Mouse (Mus musculus) yolk sac, embryonic 10.5 days (tissue): ENCODE measurements around the gene Jmjd8.
"Not testable (repeated sequence)": the region's sequence is repeated elsewhere in the genome, so short reads cannot be mapped to it uniquely, and the experiment has no call there.

Experiments
- DNase-seq: peaks from one replicate; pipeline ENCODE4 v3.0.0-alpha.2; 2017; ENCODE audit warnings: low spot score

Gene Jmjd8

GRCm38 (mm10) chr17:25861704-25862612 lies 33.3 kb downstream of the Jmjd8 start:
- no peak for DNase-seq

- no peak for DNase-seq
Measured at GRCm38 (mm10) chr17:25863681-25864080, 35.0 kb downstream of the Jmjd8 start.

DNA sequence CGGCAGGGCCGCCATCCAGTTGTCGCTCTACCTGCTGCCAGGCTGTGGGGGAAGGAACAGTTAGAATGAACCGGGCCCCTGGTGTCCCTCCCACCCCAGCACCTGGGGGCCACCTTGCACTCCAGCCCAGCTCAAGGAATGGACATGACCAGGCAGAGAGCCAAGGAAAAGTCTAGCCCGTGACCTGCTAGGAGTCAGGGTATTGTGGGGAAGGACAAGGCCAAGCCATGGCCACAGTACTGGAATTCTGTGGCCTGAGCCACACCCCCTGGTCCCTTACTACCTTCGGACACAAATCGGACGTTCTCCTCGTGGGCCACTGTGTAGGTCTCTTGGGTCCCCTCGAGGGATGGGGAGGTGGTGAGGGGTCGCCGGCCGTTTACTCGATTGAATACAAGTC lies 35.6 kb downstream of the Jmjd8 start:
- no peak for DNase-seq

DNA sequence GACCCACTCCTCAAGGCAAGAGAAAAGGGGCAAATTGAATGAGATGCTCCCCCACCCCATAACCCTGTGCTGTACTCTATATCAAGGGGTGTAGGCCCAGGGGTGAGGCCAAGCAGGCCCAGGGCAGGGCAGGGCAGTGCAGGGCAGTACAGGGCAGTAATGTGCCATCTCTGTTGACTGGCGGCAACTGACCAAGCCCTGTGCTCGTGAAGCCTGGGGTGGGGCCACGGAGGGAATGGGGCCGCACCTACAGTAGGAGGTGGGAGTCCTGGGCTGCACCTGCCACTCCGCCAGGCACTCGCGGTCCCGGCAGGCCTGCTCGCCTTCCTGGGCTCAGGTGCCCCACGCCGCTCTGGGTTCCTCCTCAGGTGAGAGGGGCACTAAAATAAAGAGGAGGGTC lies 36.6 kb downstream of the Jmjd8 start:
- no peak for DNase-seq

- no peak for DNase-seq
Measured at GRCm38 (mm10) chr17:25866172-25866571, 37.5 kb downstream of the Jmjd8 start.

GRCm38 (mm10) chr17:25867509-25867835 lies 38.8 kb downstream of the Jmjd8 start:
- DNase-seq, result no peak

- DNase-seq, result peak; percentile 74
Measured at GRCm38 (mm10) chr17:25867836-25868600, 39.4 kb downstream of the Jmjd8 start.

DNA sequence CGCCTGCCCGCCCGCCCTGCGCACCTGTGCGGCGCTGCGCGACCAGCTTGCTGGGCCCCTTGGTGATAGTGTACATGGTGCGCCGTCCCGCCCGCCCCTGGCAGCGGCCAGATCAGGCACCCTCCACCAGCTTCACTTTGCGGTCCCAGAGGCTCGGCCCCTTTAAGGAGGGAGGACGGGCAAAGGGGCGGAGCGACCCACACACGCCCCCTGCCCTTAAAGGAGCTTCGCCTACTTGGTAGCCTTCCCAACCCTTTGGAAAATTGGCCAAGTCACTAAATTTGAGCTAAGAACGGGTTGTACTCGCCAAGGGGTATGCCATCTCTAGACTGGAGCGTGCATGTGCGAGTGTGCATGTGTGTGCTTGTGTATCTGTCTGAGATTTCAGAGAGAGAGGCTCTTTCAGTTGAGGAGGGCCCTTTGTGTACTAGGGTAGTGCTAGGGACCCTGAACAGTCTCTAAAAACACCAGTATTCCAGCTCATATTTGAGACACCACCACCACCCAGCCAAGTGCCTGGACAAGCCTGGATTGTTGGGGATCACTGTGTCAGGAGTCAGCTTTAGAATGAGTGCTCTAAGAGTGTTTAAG lies 40.0 kb downstream of the Jmjd8 start, which contains the start of gene Mcrip2:
Gene Mcrip2 (minus strand): TSS at position 164 of the 591 bp plus-strand sequence.
- DNase-seq, result peak; percentile 85

- no peak for DNase-seq
Measured at GRCm38 (mm10) chr17:25869498-25869897, 40.8 kb downstream of the Jmjd8 start.

DNA sequence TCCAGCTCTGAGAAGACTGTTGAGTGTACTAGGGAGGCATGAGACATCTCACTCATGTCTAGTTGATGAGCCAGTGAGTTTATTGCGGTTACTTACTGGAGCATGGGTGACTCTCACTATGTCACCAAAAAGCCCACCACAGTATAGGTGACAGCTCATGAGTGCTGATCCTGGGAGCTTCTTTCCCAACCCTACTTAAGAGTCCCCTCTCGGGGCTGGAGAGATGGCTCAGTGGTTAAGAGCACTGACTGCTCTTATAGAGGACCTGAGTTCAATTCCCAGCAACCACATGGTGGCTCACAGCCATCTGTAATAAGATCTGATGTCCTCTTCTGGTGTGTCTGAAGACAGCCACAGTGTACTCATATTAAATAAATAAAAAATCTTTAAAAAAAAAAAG lies 41.3 kb downstream of the Jmjd8 start:
- DNase-seq, result no peak

GRCm38 (mm10) chr17:25871566-25871965 lies 42.9 kb downstream of the Jmjd8 start:
- DNase-seq, result not testable (repeated sequence)

- DNase-seq, result no peak
Measured at GRCm38 (mm10) chr17:25872676-25873075, 44.0 kb downstream of the Jmjd8 start.

- DNase-seq, result no peak
Measured at GRCm38 (mm10) chr17:25873405-25874147, 44.9 kb downstream of the Jmjd8 start.

DNA sequence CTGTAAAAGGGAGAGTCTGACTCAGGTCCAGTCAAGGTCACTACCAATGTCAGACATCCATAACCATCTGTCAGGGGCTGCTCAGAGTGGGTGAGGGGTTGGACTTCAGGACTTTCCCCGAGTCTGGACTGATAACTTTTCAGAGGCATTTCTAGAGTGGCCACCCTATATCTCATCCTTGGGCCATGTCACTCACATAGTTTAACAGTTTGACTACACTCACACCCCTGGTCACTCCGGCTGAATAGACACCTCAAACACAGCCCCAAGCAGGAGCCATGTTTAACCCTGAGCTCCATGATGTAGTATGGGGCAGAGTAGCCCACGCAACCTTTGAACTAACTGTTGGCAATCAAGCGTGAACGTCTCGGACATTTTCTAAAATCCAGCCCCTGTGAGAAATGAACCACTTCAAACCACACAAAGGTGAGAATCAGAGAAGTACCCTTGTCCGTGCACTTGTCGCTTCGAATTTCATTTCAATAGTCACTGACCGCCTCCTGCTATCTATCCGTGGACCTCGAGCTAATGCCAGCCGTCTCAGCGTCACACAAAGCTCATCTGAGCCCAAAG lies 45.6 kb downstream of the Jmjd8 start:
- DNase-seq, result no peak

DNA sequence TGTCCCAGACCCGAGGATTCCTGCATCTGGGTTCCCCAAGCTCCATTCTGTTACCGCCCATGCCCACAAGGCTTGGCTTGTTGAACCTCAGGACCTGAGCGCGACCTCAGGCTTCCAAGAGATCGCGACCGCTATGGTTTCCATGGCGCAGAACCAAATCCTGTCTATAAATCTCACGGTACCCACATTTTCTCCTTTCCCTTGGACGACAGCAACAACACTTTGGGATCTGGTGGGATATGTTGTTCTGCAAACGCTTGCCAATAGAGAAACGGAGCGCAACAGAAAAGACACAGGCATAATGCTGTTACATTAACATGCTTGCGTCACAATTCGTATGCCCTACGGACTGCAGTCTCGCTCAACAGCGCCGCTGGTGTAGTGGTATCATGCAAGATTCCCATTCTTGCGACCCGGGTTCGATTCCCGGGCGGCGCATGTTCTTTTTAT lies 46.1 kb downstream of the Jmjd8 start, which contains the start of gene Mettl26:
Gene Mettl26 (plus strand): TSS at position 354 of the 450 bp plus-strand sequence.
- DNase-seq, result peak; percentile 94

GRCm38 (mm10) chr17:25875171-25876136 lies 46.8 kb downstream of the Jmjd8 start:
- peak; percentile 92 for DNase-seq

GRCm38 (mm10) chr17:25876347-25876915 lies 47.8 kb downstream of the Jmjd8 start:
- DNase-seq, result peak; percentile 76

DNA sequence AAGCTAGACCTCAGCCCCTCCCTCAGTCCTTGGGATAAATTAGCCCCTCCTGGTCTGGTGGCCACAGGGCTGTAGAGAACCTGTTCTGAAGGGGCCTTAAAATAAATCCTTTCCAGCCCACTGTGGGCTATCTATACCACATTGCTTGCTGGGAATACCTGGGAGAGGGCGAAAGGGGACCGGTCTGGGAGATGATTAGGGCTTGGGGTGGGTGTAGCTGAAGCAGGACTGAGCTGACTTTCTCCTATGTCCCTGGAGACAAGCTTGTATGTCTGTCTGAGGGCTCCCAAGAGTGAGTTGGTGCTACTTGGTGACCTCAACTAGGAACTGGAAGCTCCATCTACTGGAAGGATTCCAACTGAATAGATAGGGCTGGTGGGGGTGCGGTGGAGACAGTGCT lies 48.4 kb downstream of the Jmjd8 start:
- DNase-seq, result no peak

GRCm38 (mm10) chr17:25877741-25878610 lies 49.3 kb downstream of the Jmjd8 start:
- DNase-seq, result no peak
